Mouse (Mus musculus): ENCODE results near the gene Plekha7. TPM values are rescaled to one million over a fixed set of nuclear protein-coding genes. Genes with fewer than 3 reads are reported as not detected.
A peak's percentile ranks its signal among the peaks of the same experiment; 100 is the strongest.

Plekha7 gene
- polyA plus RNA-seq, 1 experiment from 2014 or later: 25.7 TPM

DNA sequence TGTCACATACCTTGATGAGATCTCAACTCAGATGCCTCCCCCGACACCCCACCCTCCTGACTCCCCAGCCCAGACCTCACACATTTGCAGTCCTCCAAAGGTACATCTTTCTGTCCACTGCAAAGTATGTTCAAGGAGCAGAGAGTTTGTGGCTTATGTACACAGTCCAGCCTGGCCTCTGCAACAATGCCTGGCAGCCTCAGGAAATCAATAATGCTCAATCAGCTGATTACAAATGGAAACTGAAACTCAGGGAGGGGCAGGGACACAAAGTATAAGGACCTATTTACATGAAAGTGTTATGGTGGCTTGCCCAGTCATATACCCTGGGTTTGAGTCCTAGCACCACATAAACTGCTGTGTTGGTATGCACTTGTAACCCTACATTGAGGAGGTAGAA lies 23.0 kb downstream of the Plekha7 start:
- peaks cover 25% of the 10 kb centered on the region for H3K4me1 ChIP-seq (ENCODE audit: control insufficient read depth, insufficient read depth, low read length)
- H3K4me2 ChIP-seq: no peak overlapping the region
- no peaks in the 10 kb centered on the region for H3K9me3 ChIP-seq (replicated peaks; ENCODE audit: control insufficient read depth, low read length)
- no peak for ATAC-seq (replicated peaks; ENCODE audit: insufficient number of reproducible peaks, low FRiP score, low TSS enrichment)
- H3K9ac ChIP-seq (ENCODE audit: low read depth, low read length): no peak overlapping the region
- H3K4me3 ChIP-seq (ENCODE audit: low read depth, low read length): no peak overlapping the region
- WGBS (ENCODE audit: insufficient replicate concordance): 70% methylated on average over 1 of the region's 1 CpGs
- H3K36me3 ChIP-seq (ENCODE audit: control insufficient read depth, insufficient read depth, low read length): no peaks in the 10 kb centered on the region
- H3K27me3 ChIP-seq (ENCODE audit: control insufficient read depth, insufficient read depth, low read length): no peaks in the 10 kb centered on the region
- H3K27ac ChIP-seq (ENCODE audit: low read depth, low read length): no peak overlapping the region

DNA sequence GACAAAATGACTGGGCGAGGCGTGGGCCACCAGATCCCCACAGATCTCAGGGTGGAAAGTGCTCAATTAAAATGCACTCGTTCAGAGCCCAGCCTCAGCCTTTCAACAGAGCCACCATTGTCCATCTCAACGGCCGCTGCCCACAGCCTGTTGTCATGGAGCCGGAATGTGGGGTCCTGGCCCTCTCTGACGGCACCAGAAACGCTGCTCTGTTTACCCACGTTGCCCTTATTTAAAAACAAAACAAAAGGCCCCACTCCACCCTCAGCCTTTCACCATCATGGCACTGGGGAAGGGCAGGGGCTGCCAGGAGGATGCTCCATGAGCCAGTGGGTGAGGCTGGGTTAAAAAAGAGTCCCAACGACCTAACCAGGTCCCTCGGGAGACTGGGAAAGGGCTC lies 25.4 kb downstream of the Plekha7 start:
- WGBS (ENCODE audit: insufficient replicate concordance): 47% methylated on average over 11 of the region's 11 CpGs
- Histone ChIP-seq H3K36me3 (ENCODE audit: control insufficient read depth, insufficient read depth, low read length) (no peaks in the 10 kb centered on the region), H3K4me2 (no peak overlapping the region), H3K9ac (ENCODE audit: low read depth, low read length) (no peak overlapping the region), H3K27me3 (ENCODE audit: control insufficient read depth, insufficient read depth, low read length) (no peaks in the 10 kb centered on the region), H3K4me3 (ENCODE audit: low read depth, low read length) (no peak overlapping the region), H3K4me1 (ENCODE audit: control insufficient read depth, insufficient read depth, low read length) (peaks cover 18% of the 10 kb centered on the region), H3K9me3 (replicated peaks; ENCODE audit: control insufficient read depth, low read length) (no peaks in the 10 kb centered on the region), H3K27ac (ENCODE audit: low read depth, low read length) (no peak overlapping the region)
- no peak for ATAC-seq (replicated peaks; ENCODE audit: insufficient number of reproducible peaks, low FRiP score, low TSS enrichment)

DNA sequence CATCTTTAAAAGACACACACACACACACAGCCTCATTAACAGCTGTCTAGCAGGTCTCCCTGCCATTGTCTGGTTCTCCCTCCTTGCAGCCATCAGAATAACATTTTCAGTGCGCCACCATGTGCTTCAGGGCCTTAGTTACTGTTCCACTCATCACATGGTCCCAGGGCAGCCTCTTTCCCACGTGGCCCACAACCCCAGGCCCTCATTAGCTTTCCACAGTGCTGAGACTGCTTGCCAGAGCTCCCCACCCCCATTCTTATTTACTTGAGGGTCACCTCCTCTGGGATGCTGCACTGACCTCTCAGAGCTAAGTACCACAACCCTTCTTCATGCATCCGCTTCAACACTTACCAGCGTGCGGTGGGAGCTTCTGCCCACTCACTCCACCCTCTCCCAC lies 28.1 kb downstream of the Plekha7 start:
- Histone ChIP-seq H3K4me1 (ENCODE audit: control insufficient read depth, insufficient read depth, low read length) (no peaks in the 10 kb centered on the region), H3K9ac (ENCODE audit: low read depth, low read length) (no peak overlapping the region), H3K36me3 (ENCODE audit: control insufficient read depth, insufficient read depth, low read length) (no peaks in the 10 kb centered on the region), H3K27ac (ENCODE audit: low read depth, low read length) (no peak overlapping the region), H3K4me2 (no peak overlapping the region), H3K9me3 (replicated peaks; ENCODE audit: control insufficient read depth, low read length) (no peaks in the 10 kb centered on the region), H3K27me3 (ENCODE audit: control insufficient read depth, insufficient read depth, low read length) (no peaks in the 10 kb centered on the region), H3K4me3 (ENCODE audit: low read depth, low read length) (no peak overlapping the region)
- ATAC-seq (replicated peaks; ENCODE audit: insufficient number of reproducible peaks, low FRiP score, low TSS enrichment): no peak
- WGBS (ENCODE audit: insufficient replicate concordance): 69% methylated on average over 5 of the region's 5 CpGs

DNA sequence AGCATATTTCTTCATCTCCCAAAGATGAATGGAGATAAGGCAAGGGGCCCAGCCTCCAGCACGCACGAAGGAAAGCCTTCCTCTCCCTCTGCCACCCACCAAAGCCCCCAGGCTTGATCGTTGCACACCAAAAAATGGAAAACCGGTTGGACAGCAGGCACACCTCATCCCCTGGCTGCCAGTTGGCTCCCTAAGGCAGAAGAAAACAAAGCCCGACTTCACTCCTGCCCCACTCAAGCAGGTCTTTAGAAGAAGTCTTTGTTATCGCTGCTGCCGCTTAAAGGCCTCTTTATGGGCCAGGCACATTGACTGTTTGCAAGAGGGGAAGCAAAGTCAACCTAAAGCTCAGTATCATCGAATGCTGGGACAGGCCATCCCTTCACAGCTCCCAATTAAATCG lies 29.9 kb downstream of the Plekha7 start:
- H3K9ac ChIP-seq (ENCODE audit: low read depth, low read length): no peak overlapping the region
- 74% methylated on average over 9 of the region's 9 CpGs for WGBS (ENCODE audit: insufficient replicate concordance)
- H3K4me3 ChIP-seq (ENCODE audit: low read depth, low read length): no peak overlapping the region
- H3K36me3 ChIP-seq (ENCODE audit: control insufficient read depth, insufficient read depth, low read length): no peaks in the 10 kb centered on the region
- H3K27ac ChIP-seq (ENCODE audit: low read depth, low read length): no peak overlapping the region
- no peaks in the 10 kb centered on the region for H3K9me3 ChIP-seq (replicated peaks; ENCODE audit: control insufficient read depth, low read length)
- H3K27me3 ChIP-seq (ENCODE audit: control insufficient read depth, insufficient read depth, low read length): no peaks in the 10 kb centered on the region
- ATAC-seq (replicated peaks; ENCODE audit: insufficient number of reproducible peaks, low FRiP score, low TSS enrichment): no peak
- no peaks in the 10 kb centered on the region for H3K4me1 ChIP-seq (ENCODE audit: control insufficient read depth, insufficient read depth, low read length)
- no peak overlapping the region for H3K4me2 ChIP-seq

DNA sequence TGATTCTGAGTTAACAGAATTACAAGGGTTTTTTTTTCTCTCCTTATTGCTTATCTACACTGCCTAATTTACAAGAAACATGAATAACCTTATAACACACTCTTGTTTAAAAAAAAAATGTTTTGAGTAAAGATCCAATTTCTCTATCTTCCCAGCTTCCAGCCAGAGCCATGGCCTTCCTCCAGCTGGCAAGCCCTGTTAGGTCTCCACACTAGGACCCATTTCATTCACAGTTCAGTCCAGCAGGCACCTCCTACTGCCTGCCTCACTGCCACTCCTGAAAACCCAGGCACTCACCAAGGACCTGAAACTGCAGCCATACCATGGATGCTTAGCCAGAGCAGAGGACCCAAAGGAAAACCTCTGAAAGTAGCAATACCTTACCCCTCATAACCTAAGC lies 31.9 kb downstream of the Plekha7 start:
- Histone ChIP-seq H3K27ac (ENCODE audit: low read depth, low read length) (no peak overlapping the region), H3K4me2 (no peak overlapping the region), H3K9ac (ENCODE audit: low read depth, low read length) (no peak overlapping the region), H3K9me3 (replicated peaks; ENCODE audit: control insufficient read depth, low read length) (no peaks in the 10 kb centered on the region), H3K4me1 (ENCODE audit: control insufficient read depth, insufficient read depth, low read length) (no peaks in the 10 kb centered on the region), H3K36me3 (ENCODE audit: control insufficient read depth, insufficient read depth, low read length) (no peaks in the 10 kb centered on the region), H3K27me3 (ENCODE audit: control insufficient read depth, insufficient read depth, low read length) (no peaks in the 10 kb centered on the region), H3K4me3 (ENCODE audit: low read depth, low read length) (no peak overlapping the region)
- no peak for ATAC-seq (replicated peaks; ENCODE audit: insufficient number of reproducible peaks, low FRiP score, low TSS enrichment)

DNA sequence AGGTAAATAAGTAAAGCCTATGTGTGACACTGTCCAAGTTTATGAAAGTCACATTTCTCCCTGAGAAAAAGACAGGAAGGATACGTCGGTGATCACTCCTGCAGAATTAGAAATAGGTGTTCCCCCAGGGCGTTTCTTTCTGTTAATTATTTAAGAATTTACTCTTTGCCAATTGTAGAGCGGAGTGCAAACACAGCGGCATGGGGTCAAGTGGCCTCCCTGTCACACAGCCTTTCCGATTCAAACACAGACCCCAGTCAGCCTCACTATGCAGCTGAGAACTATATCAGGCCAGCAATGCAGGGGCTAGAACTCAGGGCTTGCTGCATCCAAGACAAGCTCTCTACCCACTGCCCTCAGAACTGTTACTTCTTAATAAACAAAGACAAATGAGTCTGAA lies 35.1 kb downstream of the Plekha7 start:
- WGBS (ENCODE audit: insufficient replicate concordance): 89% methylated on average over 6 of the region's 6 CpGs
- ATAC-seq (replicated peaks; ENCODE audit: insufficient number of reproducible peaks, low FRiP score, low TSS enrichment): no peak

DNA sequence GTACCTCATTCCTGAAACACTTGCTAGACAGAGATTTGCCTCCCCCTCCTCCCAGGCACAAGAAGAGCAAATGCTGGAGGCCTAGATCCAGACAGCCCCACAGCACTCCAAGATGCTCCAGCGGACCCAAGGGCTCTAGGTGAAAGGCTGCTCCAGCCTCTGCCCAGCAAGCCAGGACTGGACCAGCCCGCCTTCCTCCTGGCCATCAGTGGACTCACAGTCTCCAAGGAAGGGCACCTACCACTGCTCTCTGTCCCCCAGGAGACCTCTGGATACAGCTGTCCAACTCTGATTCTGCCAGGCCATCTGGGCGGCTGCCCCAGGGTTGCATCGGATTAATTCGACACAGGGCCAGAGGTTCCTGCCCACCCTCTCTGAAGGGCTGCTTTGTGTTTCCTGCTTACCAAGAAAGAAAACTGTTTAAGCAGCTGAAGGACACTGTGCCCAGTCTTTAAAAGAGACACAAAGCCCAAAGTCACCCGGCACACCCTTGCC lies 38.6 kb downstream of the Plekha7 start:
- Histone ChIP-seq H3K9ac (ENCODE audit: low read depth, low read length) (no peak overlapping the region), H3K4me1 (ENCODE audit: control insufficient read depth, insufficient read depth, low read length) (peaks cover 16% of the 10 kb centered on the region), H3K4me2 (no peak overlapping the region), H3K27me3 (ENCODE audit: control insufficient read depth, insufficient read depth, low read length) (no peaks in the 10 kb centered on the region), H3K9me3 (replicated peaks; ENCODE audit: control insufficient read depth, low read length) (no peaks in the 10 kb centered on the region), H3K4me3 (ENCODE audit: low read depth, low read length) (no peak overlapping the region), H3K36me3 (ENCODE audit: control insufficient read depth, insufficient read depth, low read length) (no peaks in the 10 kb centered on the region), H3K27ac (ENCODE audit: low read depth, low read length) (no peak overlapping the region)
- 67% methylated on average over 6 of the region's 6 CpGs for whole genome bisulfite sequencing (ENCODE audit: insufficient replicate concordance)
- ATAC-seq (replicated peaks; ENCODE audit: insufficient number of reproducible peaks, low FRiP score, low TSS enrichment): no peak

More for the DNA sequence above, 35.1 kb downstream of the Plekha7 start:
- Histone ChIP-seq H3K4me3 (ENCODE audit: low read depth, low read length) (no peak overlapping the region), H3K27me3 (ENCODE audit: control insufficient read depth, insufficient read depth, low read length) (no peaks in the 10 kb centered on the region), H3K9ac (ENCODE audit: low read depth, low read length) (no peak overlapping the region), H3K36me3 (ENCODE audit: control insufficient read depth, insufficient read depth, low read length) (no peaks in the 10 kb centered on the region), H3K4me2 (no peak overlapping the region), H3K27ac (ENCODE audit: low read depth, low read length) (no peak overlapping the region), H3K9me3 (replicated peaks; ENCODE audit: control insufficient read depth, low read length) (no peaks in the 10 kb centered on the region), H3K4me1 (ENCODE audit: control insufficient read depth, insufficient read depth, low read length) (peaks cover 13% of the 10 kb centered on the region)

DNA sequence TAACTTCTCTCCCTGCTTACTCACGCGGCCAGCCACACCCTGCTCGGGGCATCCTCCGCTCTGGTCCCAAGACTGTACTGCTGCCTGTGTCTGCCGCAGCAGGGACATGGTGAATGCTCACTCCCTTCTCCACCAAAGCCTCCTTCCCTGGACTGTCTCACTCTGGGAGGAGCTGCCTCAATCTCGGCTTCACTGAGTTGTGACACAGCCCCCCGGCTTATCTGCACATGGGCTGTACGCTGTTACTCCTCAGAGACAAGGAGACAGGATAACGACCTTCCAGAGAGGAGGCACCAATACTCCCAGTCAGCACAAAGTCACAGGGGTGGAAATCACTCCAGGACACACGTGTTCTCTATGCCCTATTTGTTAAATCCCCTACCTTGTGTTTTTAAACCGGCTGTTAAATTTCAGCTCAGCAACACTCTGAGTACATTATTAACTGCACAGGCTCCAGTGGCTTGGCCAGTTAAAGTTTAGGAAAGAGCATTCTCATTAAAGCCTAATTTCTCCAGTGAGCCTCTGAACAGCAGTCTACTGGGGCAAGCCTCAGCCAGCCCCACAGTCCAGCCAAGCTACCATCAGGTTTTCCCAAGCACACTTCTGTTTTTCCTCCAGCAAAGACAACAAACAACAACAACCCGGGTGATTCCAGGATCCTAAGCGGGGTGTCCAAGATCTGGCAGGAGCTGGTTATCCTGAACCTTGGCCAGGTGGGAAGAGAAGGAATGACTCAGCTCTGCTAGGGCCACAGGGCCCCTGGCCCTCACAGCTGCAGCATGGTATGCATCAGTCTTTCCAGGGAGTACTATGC lies 39.9 kb downstream of the Plekha7 start:
- H3K36me3 ChIP-seq (ENCODE audit: control insufficient read depth, insufficient read depth, low read length): no peaks in the 10 kb centered on the region
- 0 out of 2 replicates have a peak, but pooled peaks have one; percentile 40 for ATAC-seq (replicated peaks; ENCODE audit: insufficient number of reproducible peaks, low FRiP score, low TSS enrichment)
- no peak overlapping the region for H3K9ac ChIP-seq (ENCODE audit: low read depth, low read length)
- no peaks in the 10 kb centered on the region for H3K9me3 ChIP-seq (replicated peaks; ENCODE audit: control insufficient read depth, low read length)
- H3K27me3 ChIP-seq (ENCODE audit: control insufficient read depth, insufficient read depth, low read length): no peaks in the 10 kb centered on the region
- H3K27ac ChIP-seq (ENCODE audit: low read depth, low read length): no peak overlapping the region
- H3K4me1 ChIP-seq (ENCODE audit: control insufficient read depth, insufficient read depth, low read length): peaks cover 26% of the 10 kb centered on the region
- 29% methylated on average over 13 of the region's 13 CpGs for WGBS (ENCODE audit: insufficient replicate concordance)
- no peak overlapping the region for H3K4me3 ChIP-seq (ENCODE audit: low read depth, low read length)
- peak overlapping the region; percentile 40 for H3K4me2 ChIP-seq

DNA sequence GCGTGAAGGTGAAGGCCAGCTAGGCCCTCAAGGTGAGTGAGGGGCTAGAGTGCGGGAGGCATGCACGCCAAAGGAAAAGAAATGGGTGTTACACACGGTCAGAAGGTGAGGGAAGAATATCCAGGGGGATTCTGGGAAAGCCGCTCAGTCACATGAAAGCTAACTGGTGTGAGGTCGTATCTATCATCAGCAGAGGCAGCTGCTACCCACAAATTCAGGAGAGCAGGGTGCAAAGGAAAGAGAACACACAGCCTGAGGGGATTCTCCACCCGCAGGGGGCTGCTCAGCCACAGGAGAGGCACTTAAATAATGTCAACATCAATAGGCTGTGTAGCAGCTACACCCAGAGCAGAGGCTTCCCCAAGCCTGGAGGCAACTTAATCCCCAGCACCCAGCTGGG lies 44.9 kb downstream of the Plekha7 start:
- H3K9ac ChIP-seq (ENCODE audit: low read depth, low read length): peak overlapping the region; percentile 44; the same call in 1 of the 2 replicates
- H3K4me2 ChIP-seq: no peak overlapping the region
- H3K4me1 ChIP-seq (ENCODE audit: control insufficient read depth, insufficient read depth, low read length): peaks cover 35% of the 10 kb centered on the region
- ATAC-seq (replicated peaks; ENCODE audit: insufficient number of reproducible peaks, low FRiP score, low TSS enrichment): no peak
- no peak overlapping the region for H3K4me3 ChIP-seq (ENCODE audit: low read depth, low read length)
- H3K9me3 ChIP-seq (replicated peaks; ENCODE audit: control insufficient read depth, low read length): no peaks in the 10 kb centered on the region
- H3K27me3 ChIP-seq (ENCODE audit: control insufficient read depth, insufficient read depth, low read length): no peaks in the 10 kb centered on the region
- H3K27ac ChIP-seq (ENCODE audit: low read depth, low read length): no peak overlapping the region
- no peaks in the 10 kb centered on the region for H3K36me3 ChIP-seq (ENCODE audit: control insufficient read depth, insufficient read depth, low read length)
- 52% methylated on average over 7 of the region's 7 CpGs for WGBS (ENCODE audit: insufficient replicate concordance)
